Mouse (Mus musculus) liver, adult 2 months (tissue): Measurements from ENCODE around the gene Gstp3.

Source experiments
- CTCF ChIP-seq: fragments of 200-500 bp; IDR thresholded peaks from 2 replicates; pipeline ENCODE4 v1.5.1; 2011; ENCODE audit warnings: low read depth, low read length, control low read depth
- POLR2A ChIP-seq: fragments of 200-500 bp; IDR thresholded peaks from 2 replicates; pipeline ENCODE4 v1.6.1; 2011; ENCODE audit warnings: low read length, control low read depth; ENCODE audit not compliant: insufficient read depth; ENCODE audit errors: extremely low read depth

DNA sequence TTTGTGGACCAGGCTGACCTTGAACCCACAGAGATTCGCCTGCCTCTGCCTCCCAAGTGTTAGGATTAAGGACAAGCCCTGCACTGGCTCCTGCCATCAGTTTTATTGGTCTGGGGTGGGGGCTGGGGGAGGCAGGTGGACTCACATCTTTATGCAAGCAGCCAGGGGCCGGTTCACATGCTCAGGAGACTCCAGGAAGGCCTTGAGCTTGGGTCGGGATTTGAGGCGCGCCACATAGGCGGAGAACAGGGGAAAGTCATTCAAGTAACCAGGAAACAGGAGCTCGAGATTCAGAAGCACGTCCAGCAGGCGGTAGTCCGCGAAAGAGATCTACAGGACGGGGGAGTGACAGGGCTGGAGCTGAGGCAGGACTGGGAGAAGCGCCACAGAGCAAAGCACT lies 2.0 kb downstream of the Gstp3 start:
- TF ChIP-seq CTCF (no peak), POLR2A (no peak)
